ENCODE assay signal across 8 mouse cellular contexts in genomic region chr17:46711612-46712271, GRCm38 (mm10). TPM values are rescaled to one million over a fixed set of nuclear protein-coding genes. Genes with fewer than 3 reads are reported as not detected.
DNase-seq lines count a peak whose midpoint lies in the region; ATAC-seq lines count a peak whose summit lies in the region.

No protein-coding gene starts in this region.

- H3K9ac ChIP-seq in stomach, embryonic 16.5 days (ENCODE audit: low read length), result peak overlapping the region; percentile 95

- peak; percentile 67 to 90 for DNase-seq in adrenal gland, adult (ENCODE audit: inconsistent age in 2 of 2, low spot score in 1 of 2)
- no peak for DNase-seq in adrenal gland, adult 8-10 months
- peak; percentile 76 for DNase-seq in NIH3T3 (ENCODE audit: low read depth)
- DNase-seq in heart, postnatal 4 days, result peak; percentile 69
- DNase-seq in left cerebral cortex, postnatal 36 days (ENCODE audit: low spot score in 2 of 2), result peak; percentile 33 to 34

- H3K4me1 ChIP-seq in stomach, embryonic 16.5 days (ENCODE audit: control insufficient read depth, insufficient read depth, low read length), result peaks cover 8% of the 10 kb centered on the region

- intact Hi-C loops in left cerebral cortex, postnatal 36 days (cut with DNase I), result loop anchor here (5.0 kb wide), 1 partner anchor 39 kb away; the partner anchor contains the start of gene Rrp36

- under 1% methylated on average over 76 of the region's 76 CpGs for WGBS in stomach, embryonic 16.5 days

- H3K9me3 ChIP-seq in stomach, embryonic 16.5 days (replicated peaks; ENCODE audit: control insufficient read depth, low read length), result no peaks in the 10 kb centered on the region

- H3K4me2 ChIP-seq in stomach, embryonic 16.5 days (ENCODE audit: low read depth, low read length), result peak overlapping the region; percentile 98

- H3K27ac ChIP-seq in stomach, embryonic 16.5 days (ENCODE audit: low read length), result peak overlapping the region; percentile 72; the same call in 1 of the 2 replicates

- H3K4me3 ChIP-seq in stomach, embryonic 16.5 days (replicated peaks; ENCODE audit: low read length), result peak overlapping the region; percentile 94

- ATAC-seq in erythroblast, adult 5-6 weeks (replicated peaks; ENCODE audit: low FRiP score, poor library complexity, severe bottlenecking), result peak; percentile 36
- peak; percentile 33; the same call in 1 of the 2 replicates for ATAC-seq in megakaryocyte-erythroid progenitor cell, adult 5-6 weeks (replicated peaks; ENCODE audit: low FRiP score, low TSS enrichment, poor library complexity, severe bottlenecking)
- ATAC-seq in stomach, embryonic 16.5 days (ENCODE audit: insufficient read depth, low FRiP score), result peak; percentile 61; the same call in 1 of the 2 replicates

- H3K27me3 ChIP-seq in stomach, embryonic 16.5 days (ENCODE audit: control insufficient read depth, insufficient read depth, low read length), result no peaks in the 10 kb centered on the region

- 0 out of 2 replicates have a peak, but pooled peaks cover 8% of the 10 kb centered on the region for H3K36me3 ChIP-seq in stomach, embryonic 16.5 days (ENCODE audit: control insufficient read depth, insufficient read depth, low read length)

RNA-seq across cellular contexts. Expression of gene Pex6, which starts 0.5 kb away (rescaled TPM):
- 10 to 100 TPM; 56.2 to 74.2 (median 61.8) TPM for total RNA-seq in adrenal gland, adult 8-10 months (2022)
- total RNA-seq in erythroblast, adult 5-6 weeks (2015; ENCODE audit: low replicate concordance), result 1.9 and 3.8 TPM in 2 replicates
- total RNA-seq in erythroblast, adult 5-6 weeks (2017; ENCODE audit: low replicate concordance), result 2.8 and 3.9 TPM in 2 replicates
- total RNA-seq in heart, postnatal 4 days (2021), result 10 to 100 TPM; 12.0 to 14.4 TPM
- total RNA-seq in left cerebral cortex, postnatal 36 days (2021), result 10 to 100 TPM; 50.6 to 52.4 TPM
- total RNA-seq in megakaryocyte-erythroid progenitor cell, adult 5-6 weeks (2014; fragmentation: Nextera tagmentation), result 19.0 and 22.6 TPM in 2 replicates
- 7.5 and 11.7 TPM in 2 replicates for total RNA-seq in megakaryocyte-erythroid progenitor cell, adult 5-6 weeks (2017)
- polyA plus RNA-seq in stomach, embryonic 16.5 days (2015; fragmentation: Nextera tagmentation; extraction: Ambion mirVana), result 14.7 and 15.0 TPM in 2 replicates

RNA-seq across cellular contexts. Expression of gene Ppp2r5d, which starts 6.8 kb away (rescaled TPM):
- total RNA-seq in adrenal gland, adult 8-10 months (2022), result 10 to 100 TPM; 41.0 to 47.5 (median 42.6) TPM
- 5.4 and 9.2 TPM in 2 replicates for total RNA-seq in erythroblast, adult 5-6 weeks (2015; ENCODE audit: low replicate concordance)
- 7.4 and 10.9 TPM in 2 replicates for total RNA-seq in erythroblast, adult 5-6 weeks (2017; ENCODE audit: low replicate concordance)
- total RNA-seq in heart, postnatal 4 days (2021), result 10 to 100 TPM; 41.5 to 42.9 TPM
- total RNA-seq in left cerebral cortex, postnatal 36 days (2021), result 10 to 100 TPM; 81.9 to 84.7 TPM
- total RNA-seq in megakaryocyte-erythroid progenitor cell, adult 5-6 weeks (2014; fragmentation: Nextera tagmentation), result 41.3 and 52.0 TPM in 2 replicates
- total RNA-seq in megakaryocyte-erythroid progenitor cell, adult 5-6 weeks (2017), result 35.9 and 57.2 TPM in 2 replicates
- polyA plus RNA-seq in stomach, embryonic 16.5 days (2015; fragmentation: Nextera tagmentation; extraction: Ambion mirVana), result 71.7 and 82.4 TPM in 2 replicates

RNA-seq across cellular contexts. Expression of gene Gnmt, which starts 17.2 kb away (rescaled TPM):
- 1 to 10 TPM; 1.2 to 1.8 (median 1.6) TPM for total RNA-seq in adrenal gland, adult 8-10 months (2022)
- total RNA-seq in erythroblast, adult 5-6 weeks (2015; ENCODE audit: low replicate concordance), result not detected in 2 replicates
- not detected in 2 replicates for total RNA-seq in erythroblast, adult 5-6 weeks (2017; ENCODE audit: low replicate concordance)
- under 1 TPM; 0.55 to 0.74 TPM for total RNA-seq in heart, postnatal 4 days (2021)
- under 1 TPM; 0.52 TPM for total RNA-seq in left cerebral cortex, postnatal 36 days (2021)
- total RNA-seq in megakaryocyte-erythroid progenitor cell, adult 5-6 weeks (2014; fragmentation: Nextera tagmentation), result 6.5 TPM in 1 of 2 replicates, not detected in the other
- total RNA-seq in megakaryocyte-erythroid progenitor cell, adult 5-6 weeks (2017), result not detected in 2 replicates
- polyA plus RNA-seq in stomach, embryonic 16.5 days (2015; fragmentation: Nextera tagmentation; extraction: Ambion mirVana), result 17.1 and 21.8 TPM in 2 replicates

RNA-seq across cellular contexts. Expression of gene Klhdc3, which starts 31.0 kb away (rescaled TPM):
- 10 to 100 TPM; 59.1 to 74.3 (median 65.2) TPM for total RNA-seq in adrenal gland, adult 8-10 months (2022)
- 5.9 and 16.9 TPM in 2 replicates for total RNA-seq in erythroblast, adult 5-6 weeks (2015; ENCODE audit: low replicate concordance)
- total RNA-seq in erythroblast, adult 5-6 weeks (2017; ENCODE audit: low replicate concordance), result 4.1 and 5.2 TPM in 2 replicates
- 100 to 1,000 TPM; 138 to 140 TPM for total RNA-seq in heart, postnatal 4 days (2021)
- 100 to 1,000 TPM; 188 to 234 TPM for total RNA-seq in left cerebral cortex, postnatal 36 days (2021)
- 102 and 104 TPM in 2 replicates for total RNA-seq in megakaryocyte-erythroid progenitor cell, adult 5-6 weeks (2014; fragmentation: Nextera tagmentation)
- 28.6 and 33.4 TPM in 2 replicates for total RNA-seq in megakaryocyte-erythroid progenitor cell, adult 5-6 weeks (2017)
- 110 and 113 TPM in 2 replicates for polyA plus RNA-seq in stomach, embryonic 16.5 days (2015; fragmentation: Nextera tagmentation; extraction: Ambion mirVana)

RNA-seq across cellular contexts. Expression of gene Mea1, which starts 33.1 kb away (rescaled TPM):
- total RNA-seq in adrenal gland, adult 8-10 months (2022), result 100 to 1,000 TPM in 1 of 4 experiments, 10 to 100 TPM in 3; 91.9 to 104 (median 95.0) TPM
- 8.6 and 16.7 TPM in 2 replicates for total RNA-seq in erythroblast, adult 5-6 weeks (2015; ENCODE audit: low replicate concordance)
- total RNA-seq in erythroblast, adult 5-6 weeks (2017; ENCODE audit: low replicate concordance), result 15.1 and 24.5 TPM in 2 replicates
- 10 to 100 TPM; 62.9 to 66.8 TPM for total RNA-seq in heart, postnatal 4 days (2021)
- total RNA-seq in left cerebral cortex, postnatal 36 days (2021), result 100 to 1,000 TPM; 118 to 128 TPM
- total RNA-seq in megakaryocyte-erythroid progenitor cell, adult 5-6 weeks (2014; fragmentation: Nextera tagmentation), result 74.7 and 75.2 TPM in 2 replicates
- total RNA-seq in megakaryocyte-erythroid progenitor cell, adult 5-6 weeks (2017), result 71.6 and 85.7 TPM in 2 replicates
- polyA plus RNA-seq in stomach, embryonic 16.5 days (2015; fragmentation: Nextera tagmentation; extraction: Ambion mirVana), result 148 and 160 TPM in 2 replicates
